Mouse (Mus musculus): ENCODE measurements at regions not wholly inside any gene's neighbourhood (a gene's known extent, or its start where the extent isn't known, plus 50 kb on each side); places are given as distances from the start of the nearest gene placed in this dataset.

- no peaks in the 10 kb centered on the region for H3K36me3 ChIP-seq (ENCODE audit: control insufficient read depth, insufficient read depth, low read length)
- ATAC-seq (ENCODE audit: low FRiP score) (no peak), DNase-seq (ENCODE audit: low spot score, missing footprints) (no peak)
- no peaks in the 10 kb centered on the region for H3K4me1 ChIP-seq (ENCODE audit: control insufficient read depth, insufficient read depth, low read length)
- no peaks in the 10 kb centered on the region for H3K27me3 ChIP-seq (ENCODE audit: control insufficient read depth, insufficient read depth, low read length)
- no peak overlapping the region for H3K4me2 ChIP-seq
- no peak overlapping the region for H3K27ac ChIP-seq (ENCODE audit: low read depth, low read length)
- H3K9ac ChIP-seq (ENCODE audit: low read length): no peak overlapping the region
- H3K9me3 ChIP-seq (ENCODE audit: control insufficient read depth, low read length): no peaks in the 10 kb centered on the region
- H3K4me3 ChIP-seq (ENCODE audit: low read depth, low read length): no peak overlapping the region
- 89% methylated on average over 11 of the region's 11 CpGs for WGBS
Measured at GRCm38 (mm10) chr10:23052480-23053378, 232.8 kb upstream of the Tcf21 start.

DNA sequence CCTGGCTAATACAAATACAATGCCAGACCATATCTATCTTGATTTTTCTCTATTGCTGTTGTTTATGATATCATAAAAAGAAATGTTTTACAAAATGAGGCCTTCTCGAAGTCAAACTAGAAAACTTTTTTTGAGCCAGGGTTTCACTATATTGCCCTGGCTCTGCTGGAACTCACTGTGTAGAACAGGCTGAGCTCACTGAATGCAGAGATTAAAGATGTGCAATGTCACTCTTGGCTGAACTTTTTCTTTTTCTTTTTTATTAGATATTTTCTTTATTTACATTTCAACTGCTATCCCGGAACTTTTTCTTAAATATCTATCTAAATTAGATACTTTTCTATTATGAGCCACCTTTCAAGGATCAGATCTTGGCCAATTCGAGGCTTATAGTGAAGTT is 224.5 kb upstream of the Tcf21 start:
- no peak overlapping the region for H3K9ac ChIP-seq (ENCODE audit: low read length)
- no peak overlapping the region for H3K4me2 ChIP-seq
- H3K9me3 ChIP-seq (ENCODE audit: control insufficient read depth, low read length): no peaks in the 10 kb centered on the region
- ATAC-seq (ENCODE audit: low FRiP score) (no peak), DNase-seq (ENCODE audit: low spot score, missing footprints) (no peak)
- H3K36me3 ChIP-seq (ENCODE audit: control insufficient read depth, insufficient read depth, low read length): no peaks in the 10 kb centered on the region
- H3K27me3 ChIP-seq (ENCODE audit: control insufficient read depth, insufficient read depth, low read length): no peaks in the 10 kb centered on the region
- H3K4me3 ChIP-seq (ENCODE audit: low read depth, low read length): no peak overlapping the region
- 86% methylated on average over 3 of the region's 3 CpGs for WGBS
- H3K4me1 ChIP-seq (ENCODE audit: control insufficient read depth, insufficient read depth, low read length): no peaks in the 10 kb centered on the region
- no peak overlapping the region for H3K27ac ChIP-seq (ENCODE audit: low read depth, low read length)

GRCm38 (mm10) chr10:23031491-23032126 is 211.6 kb upstream of the Tcf21 start:
- ATAC-seq (ENCODE audit: low FRiP score): no peak
- Histone ChIP-seq H3K4me3 (ENCODE audit: low read depth, low read length) (no peak overlapping the region), H3K4me1 (ENCODE audit: control insufficient read depth, insufficient read depth, low read length) (no peaks in the 10 kb centered on the region), H3K4me2 (no peak overlapping the region), H3K9ac (ENCODE audit: low read length) (no peak overlapping the region), H3K27me3 (ENCODE audit: control insufficient read depth, insufficient read depth, low read length) (no peaks in the 10 kb centered on the region), H3K36me3 (ENCODE audit: control insufficient read depth, insufficient read depth, low read length) (no peaks in the 10 kb centered on the region), H3K9me3 (ENCODE audit: control insufficient read depth, low read length) (no peaks in the 10 kb centered on the region), H3K27ac (ENCODE audit: low read depth, low read length) (no peak overlapping the region)
- WGBS: 79% methylated on average over 4 of the region's 4 CpGs
- DNase-seq (ENCODE audit: low spot score, missing footprints): no peak

GRCm38 (mm10) chr10:23027961-23028360 is 208.0 kb upstream of the Tcf21 start:
- no peak for ATAC-seq (ENCODE audit: low FRiP score)
- no peak for DNase-seq (ENCODE audit: low spot score, missing footprints)
- Histone ChIP-seq H3K27ac (ENCODE audit: low read depth, low read length) (no peak overlapping the region), H3K4me3 (ENCODE audit: low read depth, low read length) (no peak overlapping the region), H3K4me1 (ENCODE audit: control insufficient read depth, insufficient read depth, low read length) (no peaks in the 10 kb centered on the region), H3K4me2 (no peak overlapping the region), H3K9ac (ENCODE audit: low read length) (no peak overlapping the region), H3K36me3 (ENCODE audit: control insufficient read depth, insufficient read depth, low read length) (no peaks in the 10 kb centered on the region), H3K27me3 (ENCODE audit: control insufficient read depth, insufficient read depth, low read length) (no peaks in the 10 kb centered on the region), H3K9me3 (ENCODE audit: control insufficient read depth, low read length) (no peaks in the 10 kb centered on the region)
- WGBS: 92% methylated on average over 4 of the region's 4 CpGs

DNA sequence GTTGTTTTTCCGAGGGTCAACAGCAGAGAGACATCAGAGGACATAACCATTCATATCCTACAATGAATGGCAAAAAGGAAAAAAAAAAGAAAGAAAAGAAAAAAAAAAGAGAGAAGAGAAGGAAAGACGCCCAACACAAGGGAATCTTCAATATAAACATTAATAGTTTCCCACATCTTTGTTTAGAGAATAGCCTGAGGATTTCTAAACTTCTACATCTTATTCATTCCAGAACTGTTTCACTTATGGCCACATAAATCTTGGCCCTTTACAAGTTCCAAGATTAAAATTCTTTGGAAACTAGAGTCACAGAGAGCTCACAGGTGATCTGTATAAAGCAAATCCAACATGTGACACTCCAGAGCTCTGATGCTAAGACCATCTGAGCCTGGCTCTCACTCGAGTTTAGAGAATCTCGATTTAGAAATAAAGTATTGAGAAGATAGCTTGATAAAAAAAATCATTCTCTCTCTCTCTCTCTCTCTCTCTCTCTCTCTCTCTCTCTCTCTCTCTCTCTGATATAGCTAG is 197.2 kb upstream of the Tcf21 start:
- H3K4me2 ChIP-seq: no peak overlapping the region
- 80% methylated on average over 4 of the region's 4 CpGs for WGBS
- no peak for ATAC-seq (ENCODE audit: low FRiP score)

GRCm38 (mm10) chr10:23015935-23016694 is 196.1 kb upstream of the Tcf21 start:
- Histone ChIP-seq H3K4me1 (ENCODE audit: control insufficient read depth, insufficient read depth, low read length) (no peaks in the 10 kb centered on the region; the same call in 1 of the 2 replicates), H3K4me3 (ENCODE audit: low read depth, low read length) (no peak overlapping the region), H3K27me3 (ENCODE audit: control insufficient read depth, insufficient read depth, low read length) (no peaks in the 10 kb centered on the region), H3K4me2 (no peak overlapping the region), H3K36me3 (ENCODE audit: control insufficient read depth, insufficient read depth, low read length) (no peaks in the 10 kb centered on the region), H3K27ac (ENCODE audit: low read depth, low read length) (no peak overlapping the region), H3K9ac (ENCODE audit: low read length) (no peak overlapping the region), H3K9me3 (ENCODE audit: control insufficient read depth, low read length) (no peaks in the 10 kb centered on the region)
- WGBS: 56% methylated on average over 3 of the region's 3 CpGs
- DNase-seq (ENCODE audit: low spot score, missing footprints): no peak
- peak; percentile 61 for ATAC-seq (ENCODE audit: low FRiP score)

More for the DNA sequence above, 197.2 kb upstream of the Tcf21 start:
- DNase-seq (ENCODE audit: low spot score, missing footprints): no peak
- no peak overlapping the region for H3K4me3 ChIP-seq (ENCODE audit: low read depth, low read length)
- no peaks in the 10 kb centered on the region for H3K9me3 ChIP-seq (ENCODE audit: control insufficient read depth, low read length)
- no peak overlapping the region for H3K27ac ChIP-seq (ENCODE audit: low read depth, low read length)
- no peaks in the 10 kb centered on the region for H3K36me3 ChIP-seq (ENCODE audit: control insufficient read depth, insufficient read depth, low read length)
- H3K27me3 ChIP-seq (ENCODE audit: control insufficient read depth, insufficient read depth, low read length): no peaks in the 10 kb centered on the region
- H3K9ac ChIP-seq (ENCODE audit: low read length): no peak overlapping the region
- no peaks in the 10 kb centered on the region; the same call in 1 of the 2 replicates for H3K4me1 ChIP-seq (ENCODE audit: control insufficient read depth, insufficient read depth, low read length)

DNA sequence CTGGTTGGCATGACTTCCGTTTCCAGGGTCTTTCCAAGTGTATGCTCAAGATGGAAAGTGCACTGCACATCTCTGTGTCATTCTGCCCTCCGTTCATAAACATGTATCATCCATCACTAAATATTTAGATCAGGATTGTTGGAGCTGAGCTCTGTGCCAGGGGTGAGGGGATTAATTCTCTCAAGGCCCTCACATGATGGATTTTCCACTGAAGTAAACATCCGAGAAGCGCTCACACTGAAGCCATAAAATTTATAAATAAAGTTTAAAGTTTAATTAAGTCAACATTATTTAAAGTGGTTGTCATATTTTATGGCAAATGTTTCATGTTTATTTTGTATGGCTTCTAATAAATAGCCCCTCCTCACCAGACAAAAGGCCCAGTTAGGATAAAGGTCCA is 190.7 kb upstream of the Tcf21 start:
- WGBS: 79% methylated on average over 4 of the region's 4 CpGs
- no peak overlapping the region for H3K4me2 ChIP-seq
- no peaks in the 10 kb centered on the region for H3K4me1 ChIP-seq (ENCODE audit: control insufficient read depth, insufficient read depth, low read length)
- DNase-seq (ENCODE audit: low spot score, missing footprints) (no peak), ATAC-seq (ENCODE audit: low FRiP score) (no peak)
- no peaks in the 10 kb centered on the region for H3K27me3 ChIP-seq (ENCODE audit: control insufficient read depth, insufficient read depth, low read length)
- H3K9me3 ChIP-seq (ENCODE audit: control insufficient read depth, low read length): no peaks in the 10 kb centered on the region
- no peak overlapping the region for H3K4me3 ChIP-seq (ENCODE audit: low read depth, low read length)
- H3K27ac ChIP-seq (ENCODE audit: low read depth, low read length): no peak overlapping the region
- no peaks in the 10 kb centered on the region for H3K36me3 ChIP-seq (ENCODE audit: control insufficient read depth, insufficient read depth, low read length)
- no peak overlapping the region for H3K9ac ChIP-seq (ENCODE audit: low read length)

- DNase-seq (ENCODE audit: low spot score, missing footprints): no peak
- 68% methylated on average over 2 of the region's 2 CpGs for WGBS
Measured at GRCm38 (mm10) chr10:23010201-23010600, 190.2 kb upstream of the Tcf21 start.

More at GRCm38 (mm10) chr10:23010201-23010600, 190.2 kb upstream of the Tcf21 start:
- H3K27ac ChIP-seq (ENCODE audit: low read depth, low read length): no peak overlapping the region
- no peaks in the 10 kb centered on the region for H3K9me3 ChIP-seq (ENCODE audit: control insufficient read depth, low read length)
- no peaks in the 10 kb centered on the region for H3K4me1 ChIP-seq (ENCODE audit: control insufficient read depth, insufficient read depth, low read length)
- H3K27me3 ChIP-seq (ENCODE audit: control insufficient read depth, insufficient read depth, low read length): no peaks in the 10 kb centered on the region
- ATAC-seq (ENCODE audit: low FRiP score): no peak
- no peak overlapping the region for H3K4me3 ChIP-seq (ENCODE audit: low read depth, low read length)
- no peak overlapping the region for H3K4me2 ChIP-seq
- H3K9ac ChIP-seq (ENCODE audit: low read length): no peak overlapping the region
- H3K36me3 ChIP-seq (ENCODE audit: control insufficient read depth, insufficient read depth, low read length): no peaks in the 10 kb centered on the region

Measured in midbrain, embryonic 11.5 days (tissue).